Mouse (Mus musculus) midbrain, embryonic 12.5 days (tissue): ENCODE results near the gene Colq. TPM values are rescaled to one million over a fixed set of nuclear protein-coding genes. Genes with fewer than 3 reads are reported as not detected.

Experiments
- ATAC-seq: fragments of 200-750 bp; cut with Nextera tagmentation; 2 replicates; pipeline ENCODE4 v1.8.0; 2017; ENCODE audit warnings: low read depth, moderate TSS enrichment, moderate library complexity; ENCODE audit not compliant: low FRiP score
- H3K27ac ChIP-seq: fragments of 300-500 bp; sonication (generic); replicated peaks from 2 replicates; pipeline ENCODE4 v1.5.1; 2016; ENCODE audit warnings: mild to moderate bottlenecking
- H3K27me3 ChIP-seq: fragments of 300-500 bp; sonication (generic); 2 replicates; pipeline ENCODE4 v1.6.1; 2016; ENCODE audit warnings: mild to moderate bottlenecking
- H3K36me3 ChIP-seq: fragments of 300-500 bp; sonication (generic); 2 replicates; pipeline ENCODE4 v1.6.1; 2016
- H3K4me1 ChIP-seq: fragments of 300-500 bp; sonication (generic); 2 replicates; pipeline ENCODE4 v1.6.1; 2016
- H3K4me2 ChIP-seq: fragments of 300-500 bp; sonication (generic); replicated peaks from 2 replicates; pipeline ENCODE4 v1.6.1; 2016; ENCODE audit warnings: mild to moderate bottlenecking, moderate library complexity
- H3K4me3 ChIP-seq: fragments of 300-500 bp; sonication (generic); 2 replicates; pipeline ENCODE4 v1.5.1; 2016; ENCODE audit warnings: mild to moderate bottlenecking
- H3K9ac ChIP-seq: fragments of 300-500 bp; sonication (generic); replicated peaks from 2 replicates; pipeline ENCODE4 v1.6.1; 2016; ENCODE audit warnings: mild to moderate bottlenecking, moderate library complexity
- H3K9me3 ChIP-seq: fragments of 300-500 bp; sonication (generic); 2 replicates; pipeline ENCODE4 v1.6.1; 2016; ENCODE audit warnings: mild to moderate bottlenecking
- WGBS: fragments of 180-500 bp; shearing (Covaris S2); methylation state at CpG from one replicate; pipeline ENCODE4 v1.1.7; 2016; 5-methylcytosine and 5-hydroxymethylcytosine counted together
- polyA plus RNA-seq: library from polyadenylated mRNA; unstranded; fragments of >200 nt; fragmentation: Nextera tagmentation; extraction: Ambion mirVana; gene quantifications from 2 replicates; pipeline ENCODE4 v1.2.1, GENCODE M21; 2016

The Colq gene
- polyA plus RNA-seq, 1 experiment from 2014 or later, result 0.06 TPM

DNA sequence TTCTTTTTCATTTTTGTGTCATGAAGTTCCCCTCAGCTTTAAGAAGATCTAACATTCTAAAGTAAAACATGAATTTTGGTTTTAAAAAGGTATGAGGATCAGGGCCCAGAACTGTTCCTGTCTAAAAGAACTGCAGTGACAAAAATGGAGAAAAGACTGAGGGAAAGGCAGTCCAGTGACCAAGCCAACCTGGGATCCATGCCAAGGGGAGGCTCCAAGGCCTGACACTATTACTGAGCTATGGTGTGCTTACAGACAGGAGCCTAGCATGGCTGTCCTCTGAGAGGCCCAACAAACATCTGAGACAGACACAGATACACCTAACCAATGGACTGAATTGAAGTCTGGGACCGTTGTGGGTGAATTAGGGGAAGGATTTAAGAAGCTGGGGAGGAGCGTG, 81.2 kb downstream of the Colq start:
- H3K9me3 ChIP-seq, result peaks cover 9% of the 10 kb centered on the region; the same call in 1 of the 2 replicates
- H3K27ac ChIP-seq, result no peak overlapping the region
- H3K4me1 ChIP-seq, result no peaks in the 10 kb centered on the region
- no peak overlapping the region for H3K4me2 ChIP-seq
- WGBS, result 94% methylated on average over 2 of the region's 2 CpGs
- peaks cover 59% of the 10 kb centered on the region for H3K36me3 ChIP-seq
- no peak for ATAC-seq
- H3K27me3 ChIP-seq, result no peaks in the 10 kb centered on the region
- H3K4me3 ChIP-seq, result no peak overlapping the region
- no peak overlapping the region for H3K9ac ChIP-seq

DNA sequence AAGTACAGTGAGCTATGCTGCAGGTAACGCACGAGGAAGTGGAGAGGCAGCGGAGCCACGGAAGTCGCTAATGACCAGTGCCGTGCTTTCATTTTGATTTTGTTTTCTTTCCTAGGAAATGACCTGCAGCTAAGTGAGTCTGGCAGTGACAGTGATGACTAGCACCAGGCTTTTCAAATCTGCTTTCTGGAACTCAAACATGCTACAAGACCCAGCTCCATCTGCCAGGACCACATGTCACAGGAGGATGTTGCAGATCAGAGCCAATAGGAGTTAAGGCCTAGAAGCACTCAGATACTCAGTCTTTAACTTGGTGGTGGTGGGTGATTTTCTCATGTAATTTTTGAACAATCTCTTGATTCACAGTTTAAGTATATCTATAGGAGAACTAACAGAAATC, 84.7 kb downstream of the Colq start:
- H3K9me3 ChIP-seq, result no peaks in the 10 kb centered on the region
- no peaks in the 10 kb centered on the region for H3K4me1 ChIP-seq
- H3K27ac ChIP-seq, result no peak overlapping the region
- 97% methylated on average over 6 of the region's 6 CpGs for WGBS
- H3K36me3 ChIP-seq, result peaks cover 87% of the 10 kb centered on the region
- no peaks in the 10 kb centered on the region for H3K27me3 ChIP-seq
- ATAC-seq, result no peak
- no peak overlapping the region for H3K4me2 ChIP-seq
- no peak overlapping the region for H3K9ac ChIP-seq
- H3K4me3 ChIP-seq, result no peak overlapping the region

- Histone ChIP-seq H3K27ac (no peak overlapping the region), H3K9ac (no peak overlapping the region), H3K27me3 (no peaks in the 10 kb centered on the region), H3K4me1 (no peaks in the 10 kb centered on the region), H3K9me3 (no peaks in the 10 kb centered on the region), H3K4me3 (no peak overlapping the region), H3K36me3 (peaks cover 85% of the 10 kb centered on the region), H3K4me2 (no peak overlapping the region)
- WGBS, result 94% methylated on average over 13 of the region's 13 CpGs
- no peak for ATAC-seq
These were observed 87.7 kb downstream of the Colq start for GRCm38 (mm10) chr14:31503406-31503805.

- Histone ChIP-seq H3K27ac (no peak overlapping the region), H3K4me3 (no peak overlapping the region), H3K4me1 (peaks cover 19% of the 10 kb centered on the region), H3K9me3 (no peaks in the 10 kb centered on the region), H3K9ac (no peak overlapping the region), H3K4me2 (no peak overlapping the region), H3K36me3 (peaks cover 53% of the 10 kb centered on the region), H3K27me3 (no peaks in the 10 kb centered on the region)
- no peak for ATAC-seq
- WGBS, result 94% methylated on average over 1 of the region's 1 CpGs
These were observed 91.6 kb downstream of the Colq start for GRCm38 (mm10) chr14:31499526-31499925.

GRCm38 (mm10) chr14:31496241-31496646, 94.9 kb downstream of the Colq start:
- H3K9me3 ChIP-seq, result no peaks in the 10 kb centered on the region
- H3K4me1 ChIP-seq, result peaks cover 37% of the 10 kb centered on the region
- peak overlapping the region; percentile 97 for H3K4me2 ChIP-seq
- ATAC-seq, result no peak
- H3K4me3 ChIP-seq, result peak overlapping the region; percentile 77
- H3K36me3 ChIP-seq, result peaks cover 40% of the 10 kb centered on the region
- peak overlapping the region; percentile 90 for H3K9ac ChIP-seq
- 63% methylated on average over 7 of the region's 7 CpGs for WGBS
- H3K27me3 ChIP-seq, result no peaks in the 10 kb centered on the region
- no peak overlapping the region for H3K27ac ChIP-seq

GRCm38 (mm10) chr14:31495538-31495937, 95.6 kb downstream of the Colq start:
- H3K4me1 ChIP-seq, result peaks cover 37% of the 10 kb centered on the region
- WGBS, result 10% methylated on average over 8 of the region's 8 CpGs
- H3K9me3 ChIP-seq, result no peaks in the 10 kb centered on the region
- peak overlapping the region; percentile 97 for H3K4me2 ChIP-seq
- no peak for ATAC-seq
- peak overlapping the region; percentile 77 for H3K4me3 ChIP-seq
- no peaks in the 10 kb centered on the region for H3K27me3 ChIP-seq
- H3K36me3 ChIP-seq, result peaks cover 39% of the 10 kb centered on the region
- peak overlapping the region; percentile 88; the same call in 1 of the 2 replicates for H3K27ac ChIP-seq
- H3K9ac ChIP-seq, result peak overlapping the region; percentile 90

DNA sequence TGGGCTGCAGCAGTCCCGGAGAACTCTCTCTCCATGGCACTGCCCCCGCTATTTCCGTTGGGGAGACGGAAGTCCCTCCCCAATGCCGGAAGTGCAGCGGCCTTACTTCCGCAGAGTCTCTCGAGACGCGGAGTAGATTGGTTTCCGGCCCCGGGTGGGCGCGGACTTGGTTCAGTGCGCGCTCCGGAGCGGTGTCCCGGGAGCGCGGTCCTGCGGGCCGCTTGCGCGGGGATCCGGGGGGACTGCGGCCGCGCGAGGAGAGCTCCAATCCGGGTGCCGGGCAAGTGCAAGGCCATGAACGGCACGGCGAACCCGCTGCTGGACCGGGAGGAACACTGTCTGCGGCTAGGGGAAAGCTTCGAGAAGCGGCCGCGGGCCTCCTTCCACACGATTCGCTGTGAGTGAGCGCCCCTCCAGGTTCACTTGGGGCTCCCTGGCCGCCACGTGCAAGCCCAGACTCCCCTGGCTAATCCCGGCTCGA, 96.1 kb downstream of the Colq start, which contains the start of gene Mettl6:
Gene Mettl6 (minus strand): TSS at position 66 of the 481 bp plus-strand sequence.
- Histone ChIP-seq H3K9ac (peak within 1 kb of the TSS; percentile 90), H3K27ac (peak within 1 kb of the TSS; percentile 88), H3K9me3 (no peaks in the 10 kb centered on the region), H3K36me3 (peaks cover 37% of the 10 kb centered on the region), H3K27me3 (no peaks in the 10 kb centered on the region), H3K4me2 (peak within 1 kb of the TSS; percentile 97), H3K4me1 (peaks cover 37% of the 10 kb centered on the region), H3K4me3 (peak within 1 kb of the TSS; percentile 77)
- peak; percentile 94 for ATAC-seq
- WGBS, result under 1% methylated on average over 49 of the region's 49 CpGs

DNA sequence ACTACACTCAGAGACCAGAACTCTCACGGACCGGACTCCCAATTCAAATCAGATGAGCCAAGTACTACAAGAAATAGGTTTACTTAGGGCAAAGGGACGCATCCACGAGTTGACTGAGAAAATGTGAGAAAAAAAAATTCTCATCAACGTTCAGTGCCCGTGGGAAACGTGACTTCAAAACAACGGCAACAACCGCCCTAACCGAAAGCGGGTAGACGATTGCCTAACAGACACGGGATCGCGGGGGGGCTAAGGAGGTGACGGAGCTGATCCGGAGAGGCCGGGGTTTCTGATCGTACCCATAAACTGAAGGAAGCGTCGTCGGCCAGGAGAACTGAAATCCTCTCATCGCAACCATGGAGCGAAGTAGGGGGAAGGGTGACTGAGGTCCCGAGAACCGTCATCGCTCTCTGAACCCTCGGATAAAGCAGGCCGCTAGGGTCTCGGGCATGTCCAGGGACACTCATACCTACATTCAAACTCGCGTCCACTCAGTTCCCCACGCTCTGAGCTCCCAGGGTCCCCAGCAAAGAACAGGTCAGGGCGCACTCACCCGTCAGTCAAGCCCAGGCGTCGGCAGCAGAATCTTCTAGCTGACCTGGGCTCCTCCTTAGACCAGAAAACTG, 96.7 kb downstream of the Colq start, which contains the start of gene Eaf1:
Gene Eaf1 (plus strand): TSS at position 51 of the 626 bp plus-strand sequence.
- WGBS, result 2% methylated on average over 37 of the region's 37 CpGs
- ATAC-seq, result peak; percentile 44
- H3K36me3 ChIP-seq, result peaks cover 34% of the 10 kb centered on the region

GRCm38 (mm10) chr14:31493901-31494300, 97.2 kb downstream of the Colq start:
- WGBS, result 49% methylated on average over 9 of the region's 9 CpGs
- H3K36me3 ChIP-seq, result peaks cover 36% of the 10 kb centered on the region
- H3K27ac ChIP-seq, result no peak overlapping the region

More for the DNA sequence above, 96.7 kb downstream of the Colq start, which contains the start of gene Eaf1:
- Histone ChIP-seq H3K4me3 (peak within 1 kb of the TSS; percentile 77), H3K27ac (peak within 1 kb of the TSS; percentile 88), H3K4me2 (peak within 1 kb of the TSS; percentile 97), H3K4me1 (peaks cover 37% of the 10 kb centered on the region), H3K27me3 (no peaks in the 10 kb centered on the region), H3K9ac (peak within 1 kb of the TSS; percentile 90), H3K9me3 (no peaks in the 10 kb centered on the region)

DNA sequence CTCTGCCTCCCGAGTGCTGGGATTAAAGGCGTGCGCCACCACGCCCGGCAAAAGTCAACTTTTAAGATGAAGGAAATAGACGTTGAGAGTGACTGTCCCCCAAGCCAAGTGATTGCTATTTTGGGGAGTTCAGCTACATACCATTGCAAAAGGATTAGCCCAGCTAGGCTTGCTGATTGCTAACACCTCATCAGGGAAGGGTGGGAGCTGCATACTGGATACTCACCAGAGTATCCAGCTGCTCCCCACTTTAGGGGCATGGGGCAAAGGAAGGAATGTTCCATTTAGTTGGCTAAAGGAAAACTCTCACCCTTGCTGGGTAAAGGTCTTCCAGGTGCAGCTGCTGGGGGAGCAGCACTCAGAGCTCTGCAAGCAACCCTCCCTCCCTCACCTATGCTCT, 103.1 kb downstream of the Colq start:
- peaks cover 80% of the 10 kb centered on the region for H3K36me3 ChIP-seq
- H3K4me3 ChIP-seq, result no peak overlapping the region
- WGBS, result 94% methylated on average over 6 of the region's 6 CpGs
- H3K27me3 ChIP-seq, result no peaks in the 10 kb centered on the region
- H3K4me1 ChIP-seq, result peaks cover 6% of the 10 kb centered on the region
- no peak overlapping the region for H3K27ac ChIP-seq
- H3K4me2 ChIP-seq, result no peak overlapping the region
- H3K9me3 ChIP-seq, result no peaks in the 10 kb centered on the region
- no peak overlapping the region for H3K9ac ChIP-seq
- no peak for ATAC-seq

More at GRCm38 (mm10) chr14:31493901-31494300, 97.2 kb downstream of the Colq start:
- no peak for ATAC-seq
- Histone ChIP-seq H3K4me2 (peak overlapping the region; percentile 97), H3K9me3 (no peaks in the 10 kb centered on the region), H3K4me1 (peaks cover 37% of the 10 kb centered on the region), H3K27me3 (no peaks in the 10 kb centered on the region), H3K9ac (peak overlapping the region; percentile 90), H3K4me3 (peak overlapping the region; percentile 77)

GRCm38 (mm10) chr14:31486465-31486864, 104.7 kb downstream of the Colq start:
- WGBS, result 80% methylated on average over 4 of the region's 4 CpGs
- Histone ChIP-seq H3K9me3 (no peaks in the 10 kb centered on the region), H3K4me2 (no peak overlapping the region), H3K9ac (no peak overlapping the region), H3K27me3 (no peaks in the 10 kb centered on the region), H3K4me3 (no peak overlapping the region), H3K4me1 (no peaks in the 10 kb centered on the region), H3K36me3 (peaks cover 82% of the 10 kb centered on the region), H3K27ac (no peak overlapping the region)
- ATAC-seq, result no peak

- H3K9ac ChIP-seq, result no peak overlapping the region
- H3K4me1 ChIP-seq, result no peaks in the 10 kb centered on the region
- H3K27me3 ChIP-seq, result no peaks in the 10 kb centered on the region
- no peak overlapping the region for H3K4me3 ChIP-seq
- ATAC-seq, result no peak
- 90% methylated on average over 5 of the region's 5 CpGs for WGBS
- no peak overlapping the region for H3K27ac ChIP-seq
- H3K4me2 ChIP-seq, result no peak overlapping the region
- H3K9me3 ChIP-seq, result no peaks in the 10 kb centered on the region
- H3K36me3 ChIP-seq, result peaks cover 96% of the 10 kb centered on the region
These were observed 108.7 kb downstream of the Colq start for GRCm38 (mm10) chr14:31482417-31482816.
